Comparison of ENCODE assay signal across 9 mouse cellular contexts in genomic region chr14:26858364-26858763, GRCm38 (mm10). TPM values are rescaled to one million over a fixed set of nuclear protein-coding genes. Genes with fewer than 3 reads are reported as not detected.
DNase-seq lines count a peak whose midpoint lies in the region; ATAC-seq and TF ChIP-seq lines count a peak whose summit lies in the region.
"Had no signal": no experiment of that assay in that cellular context is flagged by ENCODE, and none has a peak within 500 bp of the region (broad histone marks: within the 10 kb centered on the region; RNA-seq: fewer than 3 reads in every experiment).

No protein-coding gene starts in this region.

- DNase-seq in adrenal gland, adult (ENCODE audit: inconsistent age in 2 of 2, low spot score in 1 of 2): peak; percentile 17 to 59
- no peak for DNase-seq in adrenal gland, postnatal 4 days (ENCODE audit: low spot score in 2 of 2)
- peak; percentile 13 for DNase-seq in MEL (ENCODE audit: low read depth, low spot score)
- peak; percentile 22 for DNase-seq in kidney, postnatal 10 days
- no peak for DNase-seq in forebrain, embryonic 11.5 days (ENCODE audit: low spot score)
- no peak for DNase-seq in right cerebral cortex, postnatal 10 days (ENCODE audit: low spot score in 2 of 2)

- H3K36me3 ChIP-seq in MEL (ENCODE audit: control insufficient read depth in 1 of 2, insufficient read depth in 2 of 2, low read length in 2 of 2): no peaks in the 10 kb centered on the region
- no peaks in the 10 kb centered on the region for H3K36me3 ChIP-seq in forebrain, embryonic 12.5 days (replicated peaks)
- no peaks in the 10 kb centered on the region for H3K36me3 ChIP-seq in forebrain, embryonic 11.5 days (ENCODE audit: control insufficient read depth, insufficient read depth, low read length)

- TF ChIP-seq EP300 in MEL (IDR thresholded peaks at IDR 0.05; ENCODE audit: low read depth in 1 of 2, low read length in 2 of 2): no peak

- no peak overlapping the region for H3K4me3 ChIP-seq in MEL (ENCODE audit: control insufficient read depth in 1 of 2, insufficient read depth in 1 of 2, low read depth in 2 of 2, low read length in 2 of 2)
- no peak overlapping the region for H3K4me3 ChIP-seq in forebrain, embryonic 12.5 days (replicated peaks)
- H3K4me3 ChIP-seq in forebrain, embryonic 11.5 days (ENCODE audit: low read depth, low read length): no peak overlapping the region

- 0 out of 4 replicates have a peak, but pooled peaks cover 0 to 2% of the 10 kb centered on the region in 2 experiments for H3K4me1 ChIP-seq in MEL (ENCODE audit: control insufficient read depth in 1 of 2, insufficient read depth in 2 of 2, low read length in 2 of 2)
- H3K4me1 ChIP-seq in forebrain, embryonic 12.5 days: no peaks in the 10 kb centered on the region
- H3K4me1 ChIP-seq in forebrain, embryonic 11.5 days (replicated peaks; ENCODE audit: control insufficient read depth, insufficient read depth, low read length): no peaks in the 10 kb centered on the region

- no peak overlapping the region for H3K4me2 ChIP-seq in forebrain, embryonic 12.5 days
- no peak overlapping the region for H3K4me2 ChIP-seq in forebrain, embryonic 11.5 days (ENCODE audit: low read depth, low read length, severe bottlenecking)

- H3K27ac ChIP-seq in MEL (ENCODE audit: control insufficient read depth, low read depth, low read length): no peak overlapping the region
- H3K27ac ChIP-seq in forebrain, embryonic 12.5 days: no peak overlapping the region
- no peak overlapping the region for H3K27ac ChIP-seq in forebrain, embryonic 11.5 days (ENCODE audit: low read depth, low read length)

- TF ChIP-seq RAD21 in MEL (IDR thresholded peaks at IDR 0.05; ENCODE audit: low read depth, low read length): no peak

- H3K9me3 ChIP-seq in MEL (replicated peaks; ENCODE audit: insufficient read depth, low read length): no peaks in the 10 kb centered on the region
- no peaks in the 10 kb centered on the region for H3K9me3 ChIP-seq in forebrain, embryonic 12.5 days
- H3K9me3 ChIP-seq in forebrain, embryonic 11.5 days (ENCODE audit: control insufficient read depth, low read length): no peaks in the 10 kb centered on the region

- H3K79me2 ChIP-seq in MEL (ENCODE audit: control insufficient read depth, insufficient read depth, low read length, poor library complexity): no peaks in the 10 kb centered on the region

- 74% methylated on average over 2 of the region's 2 CpGs for WGBS in forebrain, embryonic 12.5 days
- 73% methylated on average over 2 of the region's 2 CpGs for WGBS in forebrain, embryonic 11.5 days

- no peak overlapping the region for H3K9ac ChIP-seq in MEL (ENCODE audit: control insufficient read depth, low read depth, low read length, poor library complexity, severe bottlenecking)
- no peak overlapping the region for H3K9ac ChIP-seq in forebrain, embryonic 12.5 days
- H3K9ac ChIP-seq in forebrain, embryonic 11.5 days (ENCODE audit: low read length): no peak overlapping the region

- H3K27me3 ChIP-seq in MEL (ENCODE audit: control insufficient read depth in 1 of 2, insufficient read depth in 2 of 2, low read length in 2 of 2): no peaks in the 10 kb centered on the region; a peak in 2 of 4 replicates
- H3K27me3 ChIP-seq in forebrain, embryonic 12.5 days: no peaks in the 10 kb centered on the region
- no peaks in the 10 kb centered on the region for H3K27me3 ChIP-seq in forebrain, embryonic 11.5 days (ENCODE audit: control insufficient read depth, insufficient read depth, low read length)

- no peak for TF ChIP-seq POLR2A in MEL (IDR thresholded peaks at IDR 0.05; ENCODE audit: control insufficient read depth in 1 of 2, insufficient read depth in 1 of 2, low read depth in 1 of 2, low read length in 2 of 2, poor library complexity in 1 of 2)

- no peak for TF ChIP-seq CTCF in MEL (IDR thresholded peaks at IDR 0.05 in 2 of 3, conservative IDR thresholded peaks at IDR 0.05 in 1 of 3; ENCODE audit: control insufficient read depth in 1 of 3, insufficient read depth in 1 of 3, low read depth in 2 of 3, low read length in 3 of 3, poor library complexity in 1 of 3, severe bottlenecking in 1 of 3)

- 0 out of 2 replicates have a peak, but pooled peaks have one; percentile 18 for ATAC-seq in megakaryocyte-erythroid progenitor cell, adult 5-6 weeks (replicated peaks; ENCODE audit: low FRiP score, low TSS enrichment, poor library complexity, severe bottlenecking)
- no peak for ATAC-seq in forebrain, embryonic 12.5 days (ENCODE audit: low FRiP score)
- no peak for ATAC-seq in forebrain, embryonic 11.5 days (replicated peaks; ENCODE audit: low FRiP score)

TF ChIP-seq in MEL, 35 proteins besides CTCF, POLR2A, EP300 and RAD21:
- TF ChIP-seq BHLHE40 (IDR thresholded peaks at IDR 0.05; ENCODE audit: borderline replicate concordance, low read depth, low read length) (no peak), ZMIZ1 (IDR thresholded peaks at IDR 0.05; ENCODE audit: low read depth, low read length) (no peak), USF2 (IDR thresholded peaks at IDR 0.05; ENCODE audit: borderline replicate concordance in 1 of 2, insufficient read depth in 1 of 2, low read depth in 1 of 2, low read length in 2 of 2) (no peak), JUND (IDR thresholded peaks at IDR 0.05; ENCODE audit: low read depth, low read length) (no peak), MAFK (IDR thresholded peaks at IDR 0.05; ENCODE audit: borderline replicate concordance, low read depth, low read length) (no peak), MAX (IDR thresholded peaks at IDR 0.05; ENCODE audit: low read length) (no peak), MXI1 (IDR thresholded peaks at IDR 0.05; ENCODE audit: low read depth, low read length) (no peak)
TF ChIP-seq in MEL: peak in this region for 0.

RNA-seq across cellular contexts. Expression of gene Asb14, which starts 36.0 kb away (rescaled TPM):
- under 1 TPM; 0.20 to 0.79 TPM for total RNA-seq in adrenal gland, postnatal 4 days (2021)
- total RNA-seq in MEL (2012; rRNA removed): not detected in 2 replicates
- under 1 TPM in 1 of 2 experiments, not detected in 1; 0.06 TPM for polyA plus RNA-seq in MEL (2012; ENCODE audit: insufficient read depth in 1 of 2, insufficient read length in 2 of 2, low read depth in 1 of 2, low replicate concordance in 2 of 2, missing spikeins in 1 of 2)
- total RNA-seq in megakaryocyte-erythroid progenitor cell, adult 5-6 weeks (2014; fragmentation: Nextera tagmentation): 0.85 TPM in 1 of 2 replicates, not detected in the other
- total RNA-seq in megakaryocyte-erythroid progenitor cell, adult 5-6 weeks (2017): not detected in 2 replicates
- polyA plus RNA-seq in forebrain, embryonic 12.5 days (2016; fragmentation: Nextera tagmentation; extraction: Ambion mirVana): 0.14 and 0.22 TPM in 2 replicates
- not detected in 2 replicates for polyA plus RNA-seq in forebrain, embryonic 11.5 days (2014; fragmentation: Nextera tagmentation; extraction: Ambion mirVana)
- total RNA-seq: layer of hippocampus, postnatal 25 days had no signal

Comparison
In these comparisons a context has a peak if more than half of its experiments do, and no peak if none do; other contexts are left out.
1. DNase-seq: peak in adrenal gland, adult (2 of 2), MEL (single experiment) and kidney, postnatal 10 days (single experiment); none in adrenal gland, postnatal 4 days (0 of 2), forebrain, embryonic 11.5 days (single experiment) and right cerebral cortex, postnatal 10 days (0 of 2).